Mouse (Mus musculus): Measurements from ENCODE around the gene Sost. TPM values are rescaled to one million over a fixed set of nuclear protein-coding genes. Genes with fewer than 3 reads are reported as not detected.

Gene Sost
- polyA plus RNA-seq, 1 experiment from 2014 or later = 0.77 TPM

DNA sequence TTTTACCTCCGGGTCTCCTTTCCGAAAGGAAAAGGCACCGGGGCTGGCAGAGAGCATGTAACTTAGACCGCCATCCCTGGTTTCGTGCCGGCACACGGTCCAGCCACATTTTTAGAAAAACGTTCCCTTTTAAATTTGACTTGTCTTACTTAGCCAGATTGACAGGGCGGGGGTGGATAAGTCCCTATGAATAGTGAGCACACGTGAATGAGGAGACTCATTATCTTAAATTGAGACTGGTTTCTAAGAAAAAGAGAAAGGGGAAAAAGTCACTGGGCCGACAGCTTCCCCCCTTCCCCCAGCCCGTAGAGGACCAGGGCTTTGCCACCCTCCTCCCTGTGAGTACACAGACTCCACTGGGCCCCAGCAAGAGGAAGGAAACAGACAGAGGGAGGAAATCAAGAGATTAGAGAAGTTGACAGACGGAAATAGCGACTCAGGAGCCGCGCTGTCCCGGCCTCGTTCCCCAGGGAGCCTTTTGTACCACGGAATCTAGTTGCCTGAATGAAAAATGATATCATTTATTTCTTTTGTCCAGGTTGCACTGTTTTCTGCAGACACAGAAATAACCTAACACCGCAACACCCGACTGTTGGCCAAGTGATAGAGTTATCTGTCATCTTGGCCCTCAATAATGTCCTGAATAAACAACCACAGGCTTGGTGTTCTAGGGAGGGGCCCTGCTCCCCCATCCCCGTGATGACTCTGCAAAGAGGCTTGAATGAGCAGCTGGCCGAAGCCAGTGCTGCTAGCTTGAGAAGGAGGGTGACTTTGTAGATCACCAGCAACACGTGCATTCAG, 14.1 kb downstream of the Sost start:
- Histone ChIP-seq H3K27me3 (replicated peaks) (peaks cover 9% of the 10 kb centered on the region; the same call in 1 of the 2 replicates), H3K9me3 (replicated peaks) (no peaks in the 10 kb centered on the region), H3K36me3 (no peaks in the 10 kb centered on the region), H3K9ac (no peak overlapping the region; the same call in 1 of the 2 replicates), H3K27ac (ENCODE audit: poor library complexity, severe bottlenecking) (peak overlapping the region; percentile 77), H3K4me3 (no peak overlapping the region; the same call in 1 of the 2 replicates), H3K4me2 (peak overlapping the region; percentile 44), H3K4me1 (replicated peaks) (peaks cover 49% of the 10 kb centered on the region)
- 17% methylated on average over 24 of the region's 24 CpGs for WGBS
- peak; percentile 88 for ATAC-seq (ENCODE audit: insufficient number of reproducible peaks, low FRiP score)

DNA sequence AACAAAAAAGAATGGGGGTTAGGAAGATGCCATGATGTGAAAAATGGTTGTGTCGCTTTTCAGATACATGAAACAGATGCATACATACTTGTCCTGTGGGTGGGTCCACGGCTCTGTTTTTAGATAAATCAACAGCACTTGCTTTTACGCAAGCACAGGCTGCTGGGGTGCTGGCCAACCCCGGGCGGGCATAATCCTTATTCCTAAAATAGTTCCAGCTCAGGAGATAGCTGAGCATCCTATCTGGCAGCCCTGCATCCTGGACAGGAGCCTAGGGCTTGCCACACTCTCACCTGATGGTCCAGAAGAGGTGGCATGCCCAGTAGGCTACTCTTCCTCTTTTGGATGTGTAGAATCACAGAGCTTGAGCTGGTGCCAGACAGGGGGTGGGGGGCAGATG, 16.8 kb downstream of the Sost start:
- 0 out of 2 replicates have a peak, but pooled peaks cover 5% of the 10 kb centered on the region for H3K27me3 ChIP-seq (replicated peaks)
- WGBS = 62% methylated on average over 5 of the region's 5 CpGs
- H3K4me1 ChIP-seq (replicated peaks) = peaks cover 49% of the 10 kb centered on the region
- ATAC-seq (ENCODE audit: insufficient number of reproducible peaks, low FRiP score) = no peak
- H3K4me2 ChIP-seq = no peak overlapping the region
- H3K27ac ChIP-seq (ENCODE audit: poor library complexity, severe bottlenecking) = no peak overlapping the region
- H3K9me3 ChIP-seq (replicated peaks) = no peaks in the 10 kb centered on the region
- no peak overlapping the region for H3K9ac ChIP-seq
- H3K4me3 ChIP-seq = no peak overlapping the region
- no peaks in the 10 kb centered on the region for H3K36me3 ChIP-seq

DNA sequence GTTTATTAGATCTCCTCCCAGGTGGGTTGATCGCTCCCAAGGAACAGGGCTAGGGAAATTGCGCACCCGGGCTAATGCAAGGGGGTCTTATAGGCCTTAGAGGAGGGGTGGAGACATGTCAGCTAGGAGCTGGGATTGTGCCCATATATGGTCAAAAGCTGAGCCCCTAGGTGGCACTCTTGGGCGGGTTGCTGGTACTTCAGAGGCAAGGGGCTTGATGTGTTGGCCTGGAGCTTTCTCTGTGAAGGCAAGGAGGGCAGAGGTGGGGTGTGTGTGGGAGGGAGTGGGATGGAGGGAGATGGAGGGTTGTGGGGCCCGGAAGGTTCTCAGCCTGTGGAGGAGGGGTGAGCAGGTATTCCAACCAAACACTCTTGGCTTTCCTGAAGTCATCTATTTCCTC, 20.3 kb downstream of the Sost start:
- no peak overlapping the region for H3K27ac ChIP-seq (ENCODE audit: poor library complexity, severe bottlenecking)
- no peak for ATAC-seq (ENCODE audit: insufficient number of reproducible peaks, low FRiP score)
- H3K4me3 ChIP-seq = no peak overlapping the region
- no peaks in the 10 kb centered on the region for H3K27me3 ChIP-seq (replicated peaks)
- no peaks in the 10 kb centered on the region for H3K9me3 ChIP-seq (replicated peaks)
- no peak overlapping the region; the same call in 1 of the 2 replicates for H3K9ac ChIP-seq
- peaks cover 24% of the 10 kb centered on the region for H3K4me1 ChIP-seq (replicated peaks)
- 42% methylated on average over 5 of the region's 5 CpGs for WGBS
- no peaks in the 10 kb centered on the region for H3K36me3 ChIP-seq
- no peak overlapping the region for H3K4me2 ChIP-seq

DNA sequence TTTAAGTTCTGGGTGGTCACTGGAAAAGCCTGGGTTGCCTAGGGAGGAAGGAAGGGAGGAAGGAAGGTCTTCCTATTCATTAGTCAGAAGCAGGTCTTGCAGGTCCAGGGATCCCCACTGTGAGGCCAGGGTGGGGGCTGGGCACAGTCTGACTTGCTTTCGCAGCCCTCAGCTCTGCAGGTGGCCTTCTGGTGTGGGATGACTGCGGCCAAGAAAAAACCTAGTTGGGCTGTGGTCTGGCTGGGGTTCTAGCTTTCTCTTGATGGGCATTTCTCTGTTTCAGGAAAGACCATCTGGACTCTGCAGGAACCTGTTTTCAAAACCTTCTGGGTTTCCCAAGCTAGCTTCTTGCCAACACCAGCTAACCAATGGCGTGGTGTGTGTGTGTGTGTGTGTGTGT, 23.8 kb downstream of the Sost start:
- no peak overlapping the region for H3K9ac ChIP-seq
- H3K36me3 ChIP-seq = no peaks in the 10 kb centered on the region
- no peak overlapping the region for H3K4me3 ChIP-seq
- no peaks in the 10 kb centered on the region for H3K9me3 ChIP-seq (replicated peaks)
- WGBS = 37% methylated on average over 3 of the region's 3 CpGs
- H3K4me2 ChIP-seq = no peak overlapping the region
- H3K4me1 ChIP-seq (replicated peaks) = peaks cover 6% of the 10 kb centered on the region; the same call in 1 of the 2 replicates
- no peak for ATAC-seq (ENCODE audit: insufficient number of reproducible peaks, low FRiP score)
- no peaks in the 10 kb centered on the region for H3K27me3 ChIP-seq (replicated peaks)
- H3K27ac ChIP-seq (ENCODE audit: poor library complexity, severe bottlenecking) = no peak overlapping the region

DNA sequence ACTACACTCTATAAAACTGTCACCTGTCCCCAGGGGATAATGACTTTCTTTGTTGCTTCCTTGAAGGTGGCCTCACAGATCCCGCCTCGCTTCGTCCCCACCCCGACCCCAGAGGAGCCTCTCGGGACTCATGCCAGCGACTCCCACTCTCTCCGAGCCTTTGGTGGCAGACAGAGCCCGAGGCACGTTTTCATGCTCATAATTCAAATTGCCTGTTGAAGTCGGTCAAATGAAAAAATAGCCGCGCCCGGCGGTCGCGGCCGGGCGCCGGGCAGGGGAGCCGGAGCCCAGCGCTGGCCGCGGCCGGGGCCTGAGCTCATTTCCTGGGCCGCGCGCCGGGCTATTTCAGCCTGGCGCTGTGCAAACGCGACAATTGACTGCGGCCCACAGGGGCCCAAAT, 29.7 kb downstream of the Sost start:
- peaks cover 22% of the 10 kb centered on the region for H3K4me1 ChIP-seq (replicated peaks)
- H3K9me3 ChIP-seq (replicated peaks) = no peaks in the 10 kb centered on the region
- H3K27ac ChIP-seq (ENCODE audit: poor library complexity, severe bottlenecking) = 0 out of 2 replicates have a peak overlapping the region, but pooled peaks have one; percentile 3
- peak overlapping the region; percentile 80 for H3K4me2 ChIP-seq
- 1% methylated on average over 32 of the region's 32 CpGs for WGBS
- peak overlapping the region; percentile 69 for H3K9ac ChIP-seq
- peak overlapping the region; percentile 46 for H3K4me3 ChIP-seq
- no peaks in the 10 kb centered on the region for H3K36me3 ChIP-seq
- ATAC-seq (ENCODE audit: insufficient number of reproducible peaks, low FRiP score) = 0 out of 2 replicates have a peak, but pooled peaks have one; percentile 23
- H3K27me3 ChIP-seq (replicated peaks) = no peaks in the 10 kb centered on the region

DNA sequence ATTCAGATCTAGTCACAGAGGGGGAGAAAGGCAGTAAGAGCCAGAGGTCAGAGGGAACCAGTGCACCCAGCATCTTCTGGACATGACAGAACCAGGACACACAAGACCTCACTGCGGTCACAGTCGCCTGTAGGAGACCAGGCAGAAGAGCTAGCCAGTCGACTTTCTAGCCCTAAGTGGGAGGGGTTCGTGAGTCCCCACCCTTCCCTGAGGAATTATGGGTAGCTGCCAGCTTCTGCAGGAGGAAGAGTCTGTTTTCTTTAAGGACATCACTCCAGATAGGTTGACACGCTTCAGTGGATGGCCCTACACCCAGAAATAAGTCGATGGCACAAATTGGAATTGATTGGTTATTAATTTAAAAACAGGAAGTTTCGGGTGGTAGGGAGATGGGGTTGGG, 30.4 kb downstream of the Sost start:
- peaks cover 29% of the 10 kb centered on the region for H3K4me1 ChIP-seq (replicated peaks)
- WGBS = 37% methylated on average over 7 of the region's 7 CpGs
- H3K27me3 ChIP-seq (replicated peaks) = no peaks in the 10 kb centered on the region
- H3K4me3 ChIP-seq = no peak overlapping the region
- peak overlapping the region; percentile 80; the same call in 1 of the 2 replicates for H3K4me2 ChIP-seq
- H3K36me3 ChIP-seq = no peaks in the 10 kb centered on the region
- H3K27ac ChIP-seq (ENCODE audit: poor library complexity, severe bottlenecking) = no peak overlapping the region
- H3K9me3 ChIP-seq (replicated peaks) = no peaks in the 10 kb centered on the region
- ATAC-seq (ENCODE audit: insufficient number of reproducible peaks, low FRiP score) = no peak
- H3K9ac ChIP-seq = no peak overlapping the region

DNA sequence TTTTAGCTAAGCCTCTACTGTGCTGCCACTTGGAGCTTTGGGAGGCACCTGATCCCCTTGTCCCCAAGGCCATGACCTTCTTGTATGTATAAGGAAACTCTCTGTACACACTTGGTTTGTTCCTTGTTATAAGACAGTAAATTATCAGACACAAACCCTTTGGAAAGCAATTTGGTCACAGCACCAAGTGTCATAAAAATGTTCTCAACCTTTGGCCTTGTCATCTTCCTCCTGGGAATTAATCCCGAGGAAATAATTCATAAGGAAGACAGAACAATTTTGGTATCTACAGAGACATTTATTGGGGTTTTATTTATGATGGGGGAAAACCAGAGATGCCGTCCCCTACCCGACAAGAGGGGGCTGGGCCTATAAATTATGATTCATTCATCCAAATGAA, 31.1 kb downstream of the Sost start:
- H3K4me3 ChIP-seq = no peak overlapping the region
- no peak overlapping the region for H3K9ac ChIP-seq
- no peak overlapping the region for H3K27ac ChIP-seq (ENCODE audit: poor library complexity, severe bottlenecking)
- 86% methylated on average over 3 of the region's 3 CpGs for WGBS
- peaks cover 29% of the 10 kb centered on the region for H3K4me1 ChIP-seq (replicated peaks)
- no peak for ATAC-seq (ENCODE audit: insufficient number of reproducible peaks, low FRiP score)
- H3K27me3 ChIP-seq (replicated peaks) = no peaks in the 10 kb centered on the region
- no peak overlapping the region for H3K4me2 ChIP-seq
- no peaks in the 10 kb centered on the region for H3K9me3 ChIP-seq (replicated peaks)
- no peaks in the 10 kb centered on the region for H3K36me3 ChIP-seq

DNA sequence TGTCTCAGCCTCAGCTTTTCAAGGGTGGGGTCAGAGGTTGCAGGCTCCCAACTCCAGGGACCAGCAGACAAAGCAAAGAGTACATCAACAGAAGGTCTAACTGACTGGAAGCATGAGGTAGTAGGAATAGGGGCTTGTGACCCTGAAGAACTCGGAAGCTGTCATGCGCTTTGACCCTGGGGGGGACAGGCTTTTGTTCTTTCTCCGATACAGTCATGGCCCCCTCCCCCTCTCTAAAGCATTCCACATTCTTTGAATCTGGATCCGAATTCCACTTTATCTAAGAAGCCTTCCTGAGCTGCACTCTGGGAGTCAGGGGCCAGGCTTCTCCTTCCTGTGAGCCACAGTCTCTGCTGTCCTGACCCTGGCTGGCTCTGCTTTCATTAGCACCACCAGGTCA, 34.8 kb downstream of the Sost start:
- peaks cover 32% of the 10 kb centered on the region for H3K4me1 ChIP-seq (replicated peaks)
- no peaks in the 10 kb centered on the region for H3K9me3 ChIP-seq (replicated peaks)
- no peak overlapping the region for H3K27ac ChIP-seq (ENCODE audit: poor library complexity, severe bottlenecking)
- no peak overlapping the region for H3K4me3 ChIP-seq
- no peak overlapping the region for H3K4me2 ChIP-seq
- peak; percentile 46; the same call in 1 of the 2 replicates for ATAC-seq (ENCODE audit: insufficient number of reproducible peaks, low FRiP score)
- H3K9ac ChIP-seq = no peak overlapping the region
- no peaks in the 10 kb centered on the region for H3K27me3 ChIP-seq (replicated peaks)
- H3K36me3 ChIP-seq = no peaks in the 10 kb centered on the region
- 22% methylated on average over 4 of the region's 4 CpGs for WGBS

DNA sequence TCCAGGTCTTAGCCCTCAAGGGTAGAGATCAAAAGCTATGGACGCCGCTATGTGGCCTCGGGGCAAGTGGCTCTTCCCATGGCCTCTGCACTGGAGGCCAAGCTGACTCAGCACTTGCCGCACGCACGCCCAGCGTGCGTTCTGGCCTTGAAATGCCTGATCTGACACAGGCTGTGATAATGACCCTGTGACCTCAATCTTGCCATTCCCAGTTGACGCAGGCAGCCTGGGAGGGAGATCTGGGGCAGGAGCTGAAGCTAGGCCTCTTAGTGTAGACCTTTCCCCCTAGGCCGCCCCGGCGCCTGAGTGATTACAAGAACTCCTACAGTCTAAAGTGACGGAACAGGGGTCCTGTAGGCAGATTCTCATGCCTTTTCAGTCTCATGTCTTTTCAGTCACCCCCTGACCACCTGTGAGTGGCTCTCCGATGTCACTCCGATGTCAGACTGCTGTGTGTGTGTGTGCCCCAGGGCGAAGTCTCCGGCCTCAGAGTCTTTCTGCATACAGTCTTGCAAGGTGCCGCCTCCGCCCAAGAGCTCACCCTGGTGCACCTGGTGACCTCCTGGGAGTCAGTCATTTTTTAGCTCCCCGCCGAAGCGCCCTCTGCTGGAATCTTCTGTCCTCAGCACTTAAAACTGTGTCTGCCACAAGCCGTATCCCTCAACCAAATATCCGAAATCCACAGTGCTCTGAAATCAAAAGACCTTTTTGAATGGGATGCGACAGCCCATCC, 38.6 kb downstream of the Sost start:
- ATAC-seq (ENCODE audit: insufficient number of reproducible peaks, low FRiP score) = no peak

DNA sequence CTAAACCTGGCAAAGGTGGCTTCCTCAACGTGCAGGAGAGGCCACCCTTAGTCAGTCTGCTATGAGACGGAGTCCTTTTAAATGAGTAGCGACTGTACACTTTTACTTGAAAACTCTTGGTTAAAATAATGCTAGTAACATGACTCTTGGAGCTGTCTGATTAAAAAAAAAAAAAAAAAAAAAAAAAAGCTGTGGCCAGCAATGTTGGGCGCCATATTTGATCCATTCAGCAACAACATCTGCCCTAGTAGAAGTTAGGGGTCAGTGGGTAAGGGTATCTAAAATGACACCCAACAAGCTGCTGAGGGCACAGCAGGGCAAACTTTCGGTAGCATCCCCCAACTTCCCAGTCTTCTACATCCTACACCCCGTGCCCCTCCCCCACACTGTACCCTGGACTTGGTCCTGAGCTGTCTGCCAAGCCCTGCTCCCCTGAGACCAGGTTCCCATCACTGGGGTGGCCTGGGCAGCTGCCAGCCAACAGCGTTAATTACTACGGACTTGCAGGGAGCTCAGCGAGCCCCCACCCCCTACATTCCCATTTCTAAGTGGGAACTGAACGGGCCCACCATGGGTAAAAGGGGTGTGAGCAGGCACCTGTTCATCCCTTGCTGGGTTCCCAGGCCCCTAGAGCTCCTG, 39.7 kb downstream of the Sost start:
- no peak overlapping the region for H3K9ac ChIP-seq
- peaks cover 14% of the 10 kb centered on the region for H3K4me1 ChIP-seq (replicated peaks)
- no peak for ATAC-seq (ENCODE audit: insufficient number of reproducible peaks, low FRiP score)
- H3K4me2 ChIP-seq = no peak overlapping the region
- H3K4me3 ChIP-seq = no peak overlapping the region
- H3K9me3 ChIP-seq (replicated peaks) = no peaks in the 10 kb centered on the region
- no peaks in the 10 kb centered on the region for H3K36me3 ChIP-seq
- H3K27me3 ChIP-seq (replicated peaks) = peaks cover under 1% of the 10 kb centered on the region
- H3K27ac ChIP-seq (ENCODE audit: poor library complexity, severe bottlenecking) = no peak overlapping the region
- WGBS = 79% methylated on average over 10 of the region's 10 CpGs

More for the DNA sequence above, 38.6 kb downstream of the Sost start:
- Histone ChIP-seq H3K4me2 (peak overlapping the region; percentile 42; the same call in 1 of the 2 replicates), H3K4me1 (replicated peaks) (peaks cover 24% of the 10 kb centered on the region), H3K27me3 (replicated peaks) (no peaks in the 10 kb centered on the region), H3K9ac (no peak overlapping the region), H3K27ac (ENCODE audit: poor library complexity, severe bottlenecking) (no peak overlapping the region), H3K9me3 (replicated peaks) (no peaks in the 10 kb centered on the region), H3K4me3 (no peak overlapping the region), H3K36me3 (no peaks in the 10 kb centered on the region)
- 32% methylated on average over 25 of the region's 25 CpGs for WGBS

DNA sequence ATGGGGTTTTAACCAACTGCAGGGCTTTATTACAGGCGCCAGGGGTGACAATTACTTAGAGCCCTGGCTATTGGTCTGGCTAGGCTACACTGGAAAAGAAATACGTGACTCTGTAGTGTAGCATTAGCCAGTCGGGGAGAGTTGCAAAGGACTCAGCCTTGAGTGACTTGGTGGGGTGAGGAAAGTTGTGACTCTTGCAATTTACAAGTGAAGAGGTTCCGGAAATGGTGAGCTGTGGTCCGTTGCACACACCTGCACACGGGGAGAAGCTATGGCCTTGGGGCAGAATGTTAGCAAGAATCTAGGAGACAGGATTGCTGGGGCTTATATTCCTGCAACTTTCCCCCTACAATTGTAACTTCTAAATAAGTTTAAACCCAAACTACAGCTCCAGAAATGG, 41.2 kb downstream of the Sost start:
- no peaks in the 10 kb centered on the region for H3K36me3 ChIP-seq
- peaks cover 14% of the 10 kb centered on the region for H3K4me1 ChIP-seq (replicated peaks)
- H3K4me3 ChIP-seq = no peak overlapping the region
- no peak overlapping the region for H3K27ac ChIP-seq (ENCODE audit: poor library complexity, severe bottlenecking)
- peaks cover 4% of the 10 kb centered on the region for H3K27me3 ChIP-seq (replicated peaks)
- H3K9me3 ChIP-seq (replicated peaks) = no peaks in the 10 kb centered on the region
- H3K9ac ChIP-seq = no peak overlapping the region
- no peak overlapping the region for H3K4me2 ChIP-seq
- ATAC-seq (ENCODE audit: insufficient number of reproducible peaks, low FRiP score) = no peak
- 74% methylated on average over 6 of the region's 6 CpGs for WGBS
